Mouse (Mus musculus) layer of hippocampus, adult 2 months (tissue): ENCODE data around the gene Mlph. TPM values are rescaled to one million over a fixed set of nuclear protein-coding genes. Genes with fewer than 3 reads are reported as not detected.

Experiments
- DNase-seq, 2 experiments: peaks; one replicate each; pipeline ENCODE4 v3.0.0; 2022; ENCODE audit warnings: low spot score in 2 of 2
- H3K27ac ChIP-seq: fragments of 200-600 bp; 2 replicates; pipeline ENCODE4 v1.8.1; 2022
- H3K4me3 ChIP-seq: fragments of 200-600 bp; 2 replicates; pipeline ENCODE4 v1.8.1; 2022; ENCODE audit warnings: mild to moderate bottlenecking
- CTCF ChIP-seq: fragments of 200-600 bp; conservative IDR thresholded peaks from 2 replicates; pipeline ENCODE4 v1.8.1; 2022; ENCODE audit warnings: antibody characterized with exemption, mild to moderate bottlenecking, moderate library complexity
- total RNA-seq, 2 experiments: library from RNA; stranded (reverse); gene quantifications; 2 replicates each; pipeline ENCODE4 v1.2.3; 2021

Mlph gene
- total RNA-seq, 2 experiments from 2014 or later = 0.88 to 1.6 TPM

DNA sequence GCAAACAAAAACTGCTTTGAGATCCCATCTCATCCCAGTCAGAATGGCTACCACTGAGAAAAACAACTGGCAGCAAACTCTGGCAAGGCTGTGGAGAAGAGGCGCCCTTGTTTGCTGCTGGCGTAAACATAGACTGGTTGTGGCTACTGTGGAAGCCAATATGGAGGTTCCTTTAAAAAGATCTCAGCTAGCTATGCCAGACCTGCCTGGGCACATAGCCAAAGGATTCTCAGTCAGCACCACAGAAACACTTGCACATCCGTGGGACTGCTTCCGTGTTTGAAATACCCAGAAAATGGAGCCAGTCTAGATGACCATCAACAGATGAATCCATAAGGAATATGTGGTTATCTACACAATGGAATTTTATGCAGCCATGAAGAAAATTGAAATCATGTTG lies 11.1 kb downstream of the Mlph start:
- Histone ChIP-seq H3K4me3 (no peak overlapping the region), H3K27ac (no peak overlapping the region)
- TF ChIP-seq CTCF = no peak
- DNase-seq = no peak

DNA sequence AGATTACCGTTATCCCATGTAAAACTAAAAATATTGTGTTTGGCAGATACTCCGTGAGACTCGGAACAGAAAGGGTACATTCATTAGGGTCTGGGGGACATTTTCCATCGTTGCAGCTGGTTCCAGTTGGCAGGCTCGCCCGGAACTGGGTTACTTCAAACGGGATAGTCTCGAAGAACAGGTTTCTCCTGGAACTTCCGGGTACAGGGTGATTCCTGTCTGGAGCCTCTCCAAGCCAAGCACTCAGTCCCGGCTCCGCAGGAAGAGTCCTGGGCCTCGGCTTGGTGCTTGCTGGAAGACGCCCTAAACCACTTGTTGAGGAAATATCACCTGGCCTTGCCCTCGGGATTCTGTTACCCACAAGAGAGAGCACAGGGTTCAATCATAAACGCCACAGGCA lies 12.4 kb downstream of the Mlph start:
- no peak for DNase-seq
- no peak overlapping the region for H3K27ac ChIP-seq
- TF ChIP-seq CTCF = no peak
- no peak overlapping the region for H3K4me3 ChIP-seq

GRCm38 (mm10) chr1:90927929-90928574 lies 13.2 kb downstream of the Mlph start:
- H3K4me3 ChIP-seq = no peak overlapping the region

DNA sequence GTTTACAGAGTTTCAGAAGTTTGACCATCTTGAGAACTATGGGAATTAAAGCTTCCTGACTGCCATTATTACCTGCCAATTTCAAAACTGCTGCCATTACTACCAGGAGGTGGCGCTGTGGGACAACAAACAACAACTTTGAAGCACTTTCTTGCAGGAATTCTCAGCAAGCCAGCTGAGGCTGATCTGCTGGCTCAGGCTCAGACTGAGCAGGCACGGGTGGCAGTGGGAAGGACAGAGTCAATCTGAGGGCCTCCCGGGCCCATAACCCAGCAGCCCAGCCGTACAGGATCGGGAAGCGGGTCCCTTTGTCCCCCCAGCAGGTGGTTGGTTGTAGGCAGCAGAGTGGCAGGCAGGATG lies 13.7 kb downstream of the Mlph start:
- Histone ChIP-seq H3K27ac (no peak overlapping the region), H3K4me3 (no peak overlapping the region)
- TF ChIP-seq CTCF = peak; percentile 84
- peak; percentile 83 to 91 for DNase-seq

More at GRCm38 (mm10) chr1:90927929-90928574, 13.2 kb downstream of the Mlph start:
- TF ChIP-seq CTCF = no peak
- DNase-seq = no peak
- no peak overlapping the region for H3K27ac ChIP-seq

- Histone ChIP-seq H3K27ac (no peak overlapping the region), H3K4me3 (no peak overlapping the region)
- TF ChIP-seq CTCF = no peak
- no peak for DNase-seq
Observed at GRCm38 (mm10) chr1:90933001-90933400, 18.1 kb downstream of the Mlph start.

DNA sequence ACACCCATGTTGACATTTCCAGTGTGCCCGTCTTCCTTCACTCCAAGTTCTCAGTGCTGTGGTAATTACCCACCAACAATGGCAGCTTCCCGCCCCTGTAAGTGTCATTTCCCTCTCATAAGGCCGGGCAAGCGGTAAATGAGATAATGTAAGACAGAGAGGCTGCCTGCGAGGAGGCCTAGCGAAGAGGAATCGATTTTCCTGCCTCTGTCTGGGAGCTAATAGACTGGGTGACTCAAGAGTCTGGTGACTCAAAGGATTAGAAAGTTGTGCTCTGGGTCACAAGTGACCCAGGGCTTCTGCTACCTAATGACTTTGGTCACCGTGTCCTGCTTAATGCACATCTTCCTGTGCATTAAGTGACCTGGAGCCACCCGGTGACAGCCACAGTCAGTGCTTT lies 22.1 kb downstream of the Mlph start:
- DNase-seq = no peak
- no peak for TF ChIP-seq CTCF
- Histone ChIP-seq H3K27ac (no peak overlapping the region), H3K4me3 (no peak overlapping the region)

DNA sequence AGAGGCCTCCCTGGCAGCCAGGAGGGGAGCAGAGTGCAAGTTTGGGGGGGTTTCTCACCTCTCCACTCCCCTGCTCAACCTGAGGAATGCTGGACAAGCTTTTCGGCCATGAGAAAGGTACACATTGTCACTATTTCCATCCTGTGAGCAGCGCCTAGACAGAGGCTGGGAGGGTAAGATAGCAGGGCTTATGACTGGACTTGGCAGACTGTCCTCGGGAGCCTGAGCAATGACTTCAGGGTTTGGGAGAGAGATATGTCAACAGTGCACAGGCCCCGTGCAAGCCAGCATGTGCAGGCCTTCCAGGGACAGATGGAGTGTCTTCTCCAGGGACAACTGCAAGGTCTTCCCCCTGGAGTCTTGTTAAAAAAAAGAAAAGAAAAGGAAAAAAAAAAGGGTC lies 25.1 kb downstream of the Mlph start:
- no peak for TF ChIP-seq CTCF
- DNase-seq = no peak
- Histone ChIP-seq H3K27ac (no peak overlapping the region), H3K4me3 (no peak overlapping the region)

DNA sequence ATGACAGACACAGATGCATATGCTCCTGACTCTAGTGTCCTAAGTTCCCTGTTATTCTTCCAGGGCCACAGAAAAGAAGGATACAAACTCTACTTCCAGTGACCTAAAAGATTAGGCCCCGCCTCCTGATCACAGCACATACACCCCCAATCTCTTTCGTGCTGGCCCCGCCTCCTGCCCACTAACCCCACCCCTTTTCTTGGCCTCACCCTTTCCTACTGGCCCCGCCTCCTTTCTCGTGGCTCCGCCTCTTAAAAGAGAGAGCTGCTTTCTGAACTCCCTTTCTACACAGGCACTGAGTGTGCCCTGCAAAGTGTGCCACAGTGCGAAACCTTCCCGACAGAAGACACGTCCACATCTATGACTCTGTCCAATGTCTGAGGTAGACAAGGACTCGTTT lies 30.3 kb downstream of the Mlph start:
- no peak overlapping the region for H3K27ac ChIP-seq
- no peak for TF ChIP-seq CTCF
- DNase-seq = no peak
- H3K4me3 ChIP-seq = no peak overlapping the region

- DNase-seq = no peak
- no peak overlapping the region for H3K27ac ChIP-seq
- no peak overlapping the region for H3K4me3 ChIP-seq
- TF ChIP-seq CTCF = no peak
Observed at GRCm38 (mm10) chr1:90947252-90947651, 32.4 kb downstream of the Mlph start.

DNA sequence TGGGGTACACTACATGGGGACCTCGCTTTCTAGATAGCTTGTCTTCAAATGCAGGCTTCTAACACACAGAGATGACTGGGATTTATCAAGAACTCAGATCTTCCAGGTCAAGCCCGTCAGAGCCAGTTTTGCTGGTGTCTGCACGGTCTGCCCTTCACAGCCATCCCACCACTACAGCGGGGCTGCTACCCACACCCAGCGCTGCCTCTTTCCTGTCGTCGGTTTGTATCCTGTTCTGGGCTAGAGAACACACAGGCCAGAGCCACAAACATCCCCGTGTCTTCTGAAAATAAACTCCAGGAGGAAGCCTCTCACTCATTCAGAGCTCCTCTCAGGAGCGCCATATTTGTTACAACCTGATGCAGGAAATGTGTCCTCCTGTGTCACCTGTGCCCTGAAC lies 34.4 kb downstream of the Mlph start:
- H3K27ac ChIP-seq = no peak overlapping the region
- no peak overlapping the region for H3K4me3 ChIP-seq
- TF ChIP-seq CTCF = no peak
- no peak for DNase-seq

- H3K4me3 ChIP-seq = no peak overlapping the region
- H3K27ac ChIP-seq = no peak overlapping the region
- no peak for DNase-seq
- TF ChIP-seq CTCF = no peak
Observed at GRCm38 (mm10) chr1:90951670-90952069, 36.8 kb downstream of the Mlph start.

- H3K4me3 ChIP-seq = no peak within 1 kb of the TSS
- TF ChIP-seq CTCF = no peak
- H3K27ac ChIP-seq = no peak within 1 kb of the TSS
- DNase-seq = no peak
Observed at GRCm38 (mm10) chr1:90952808-90953207, 37.9 kb downstream of the Mlph start, which contains the start of gene Prlh. TSS of gene Prlh (plus strand) at chr1:90953108.

DNA sequence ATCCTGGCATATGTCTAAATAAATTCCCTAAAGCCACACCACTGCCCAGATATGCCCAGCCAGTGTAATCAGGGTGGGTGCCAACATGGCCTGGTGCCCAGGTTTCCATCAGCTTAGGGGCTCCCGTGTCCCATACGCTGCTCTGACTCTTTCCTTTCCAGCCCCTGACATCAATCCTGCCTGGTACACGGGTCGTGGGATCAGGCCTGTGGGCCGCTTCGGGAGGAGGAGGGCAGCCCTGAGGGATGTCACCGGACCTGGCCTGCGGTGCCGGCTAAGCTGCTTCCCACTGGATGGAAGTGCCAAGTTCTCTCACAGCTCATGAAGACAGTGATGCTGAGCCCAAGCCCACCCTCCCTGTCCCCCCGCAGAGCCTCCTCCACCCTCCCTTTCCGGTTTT lies 38.8 kb downstream of the Mlph start:
- no peak for TF ChIP-seq CTCF
- Histone ChIP-seq H3K27ac (no peak overlapping the region), H3K4me3 (no peak overlapping the region)
- DNase-seq = no peak

- TF ChIP-seq CTCF = peak; percentile 91
- no peak overlapping the region for H3K27ac ChIP-seq
- DNase-seq = peak; percentile 64 to 76
- no peak overlapping the region for H3K4me3 ChIP-seq
Observed at GRCm38 (mm10) chr1:90956245-90957096, 41.6 kb downstream of the Mlph start.
